Mouse (Mus musculus) heart, postnatal 0 days (tissue): ENCODE measurements at regions not wholly inside any gene's neighbourhood (a gene's known extent, or its start where the extent isn't known, plus 50 kb on each side); places are given as distances from the start of the nearest gene placed in this dataset.

Experiments used
- CTCF ChIP-seq: IDR thresholded peaks from 2 replicates; pipeline ENCODE4 v1.5.1; 2016; ENCODE audit warnings: antibody characterized with exemption, control low read depth, low read depth
- EP300 ChIP-seq: IDR thresholded peaks from 2 replicates; pipeline ENCODE4 v1.6.1; 2016; ENCODE audit warnings: antibody characterized with exemption, low read depth

- TF ChIP-seq CTCF = no peak
- TF ChIP-seq EP300 = no peak
Measured at GRCm38 (mm10) chr16:7628351-7628750, 796.6 kb downstream of the Tmem114 start.
